Mouse (Mus musculus) cerebellum, adult 11-12 months (tissue): ENCODE results near the gene Gm9964.
A peak's percentile ranks its signal among the peaks of the same experiment; 100 is the strongest.
"Not testable (repeated sequence)": the region's sequence is repeated elsewhere in the genome, so short reads cannot be mapped to it uniquely, and the experiment has no call there.

Experiments
- DNase-seq: peaks from one replicate; pipeline ENCODE4 v3.0.0; 2022

Gene Gm9964

GRCm38 (mm10) chr11:79296167-79296566 is 539 bp downstream of the Gm9964 start:
- no peak for DNase-seq

GRCm38 (mm10) chr11:79293971-79294370 is 2.7 kb downstream of the Gm9964 start:
- no peak for DNase-seq

- no peak for DNase-seq
These were observed 3.7 kb downstream of the Gm9964 start for GRCm38 (mm10) chr11:79293025-79293424.

- DNase-seq, result no peak
These were observed 4.6 kb downstream of the Gm9964 start for GRCm38 (mm10) chr11:79292130-79292529.

GRCm38 (mm10) chr11:79291651-79292050 is 5.1 kb downstream of the Gm9964 start:
- no peak for DNase-seq

- DNase-seq, result no peak
These were observed 6.2 kb downstream of the Gm9964 start for GRCm38 (mm10) chr11:79290473-79290872.

- DNase-seq, result no peak
These were observed 7.6 kb downstream of the Gm9964 start for GRCm38 (mm10) chr11:79288913-79289640.

GRCm38 (mm10) chr11:79288278-79288843 is 8.3 kb downstream of the Gm9964 start:
- DNase-seq, result no peak

GRCm38 (mm10) chr11:79287447-79287846 is 9.3 kb downstream of the Gm9964 start:
- DNase-seq, result no peak

GRCm38 (mm10) chr11:79286305-79286799 is 10.4 kb downstream of the Gm9964 start:
- no peak for DNase-seq

- DNase-seq, result no peak
These were observed 13.2 kb downstream of the Gm9964 start for GRCm38 (mm10) chr11:79283350-79284030.

- DNase-seq, result no peak
These were observed 15.3 kb downstream of the Gm9964 start for GRCm38 (mm10) chr11:79281396-79281795.

GRCm38 (mm10) chr11:79279732-79280405 is 16.8 kb downstream of the Gm9964 start:
- no peak for DNase-seq

GRCm38 (mm10) chr11:79273757-79274156 is 22.9 kb downstream of the Gm9964 start:
- no peak for DNase-seq

- no peak for DNase-seq
These were observed 23.7 kb downstream of the Gm9964 start for GRCm38 (mm10) chr11:79273039-79273438.

- DNase-seq, result no peak
These were observed 29.5 kb downstream of the Gm9964 start for GRCm38 (mm10) chr11:79267171-79267570.

GRCm38 (mm10) chr11:79264376-79264775 is 32.3 kb downstream of the Gm9964 start:
- no peak for DNase-seq

- not testable (repeated sequence) for DNase-seq
These were observed 36.6 kb downstream of the Gm9964 start for GRCm38 (mm10) chr11:79260126-79260525.

GRCm38 (mm10) chr11:79258738-79259137 is 38.0 kb downstream of the Gm9964 start:
- DNase-seq, result no peak

GRCm38 (mm10) chr11:79254391-79255098 is 42.2 kb downstream of the Gm9964 start, which contains the start of gene Wsb1:
Gene Wsb1 (minus strand): TSS chr11:79254671.
- DNase-seq, result peak; percentile 93

- peak; percentile 51 for DNase-seq
These were observed 42.9 kb downstream of the Gm9964 start for GRCm38 (mm10) chr11:79253542-79254390.
